Mouse (Mus musculus) forelimb bud, embryonic 11.5 days (tissue): ENCODE data around the gene Camk2d.
A peak's percentile ranks its signal among the peaks of the same experiment; 100 is the strongest.

ENCODE experiments used
- DNase-seq: peaks from one replicate; pipeline ENCODE4 v3.0.0-alpha.2; 2012; ENCODE audit warnings: low read depth, low spot score

The Camk2d gene

DNA sequence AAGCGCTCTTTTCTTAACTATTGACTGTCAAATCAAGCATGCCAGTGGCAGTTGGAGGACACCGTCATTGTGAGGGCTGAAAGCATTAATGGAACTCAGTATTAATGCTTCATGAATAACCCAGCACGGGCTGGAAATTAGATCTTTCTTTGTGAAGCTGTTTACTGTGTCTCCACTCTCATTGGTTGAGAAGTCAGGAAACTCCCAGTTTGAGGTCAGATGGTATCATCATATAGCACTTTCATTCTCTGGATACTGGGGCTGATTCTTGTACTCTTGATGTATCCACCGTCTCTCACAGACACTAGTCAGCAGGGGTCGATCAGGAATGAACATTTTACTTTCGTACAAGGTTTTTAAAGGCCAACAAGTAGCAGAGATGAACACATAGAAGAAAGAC is 54.6 kb downstream of the Camk2d start:
- DNase-seq: no peak

DNA sequence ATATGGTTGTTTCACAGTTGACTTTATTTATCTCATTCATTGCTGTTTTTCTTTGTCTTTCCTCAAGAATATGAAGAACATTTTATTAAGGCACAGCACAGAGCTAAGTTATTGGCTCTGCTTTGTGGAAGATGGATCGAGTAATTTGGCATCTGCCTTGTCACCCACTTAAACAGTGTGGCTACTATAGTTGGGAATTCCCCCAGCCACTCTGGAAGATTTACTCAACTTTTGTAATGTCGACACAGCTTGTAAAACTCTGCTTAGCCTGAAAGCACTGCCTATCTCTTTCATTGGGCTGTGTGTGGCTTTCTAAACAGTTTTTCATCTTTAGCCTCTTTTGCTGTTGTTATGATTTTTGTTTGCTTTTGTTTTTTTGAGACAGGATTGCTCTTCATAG is 56.3 kb downstream of the Camk2d start:
- DNase-seq: no peak

DNA sequence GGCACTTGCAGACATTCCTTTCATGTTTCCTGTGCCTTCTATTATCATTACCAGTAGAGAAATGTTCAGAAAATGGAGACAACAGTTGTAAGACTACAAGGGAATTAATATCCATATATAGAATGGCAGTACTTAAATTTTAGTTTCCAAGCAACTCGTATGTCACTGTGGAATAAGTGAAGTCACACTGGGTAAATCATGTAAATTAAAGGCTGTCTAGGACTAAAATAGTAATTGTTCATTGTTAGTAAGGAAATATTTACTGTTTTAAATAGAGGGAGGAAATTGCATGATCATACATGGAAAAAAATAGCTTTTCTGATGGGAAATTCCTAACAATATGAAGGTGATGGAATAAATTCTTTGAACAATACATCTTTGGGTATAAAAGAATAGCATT is 57.0 kb downstream of the Camk2d start:
- DNase-seq: no peak

DNA sequence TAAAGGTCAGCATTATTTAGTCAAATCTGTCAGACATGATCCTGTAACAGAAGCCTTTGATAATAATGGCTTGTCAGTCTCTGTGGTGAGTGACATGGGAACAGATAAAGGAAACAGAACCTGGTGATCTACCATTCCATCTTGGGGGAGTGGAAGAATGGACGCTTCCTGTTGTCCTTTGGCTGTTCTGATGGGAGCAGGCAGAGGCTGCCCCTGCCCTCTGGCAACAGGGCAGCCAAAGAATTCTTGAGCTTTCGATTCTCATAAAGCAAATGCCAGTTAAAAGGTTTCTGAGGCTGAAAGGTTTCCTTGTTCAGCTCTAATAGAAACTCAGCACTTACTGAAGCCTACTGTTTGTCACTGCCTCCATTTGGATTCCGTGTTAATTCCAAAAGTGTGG is 60.1 kb downstream of the Camk2d start:
- DNase-seq: no peak

DNA sequence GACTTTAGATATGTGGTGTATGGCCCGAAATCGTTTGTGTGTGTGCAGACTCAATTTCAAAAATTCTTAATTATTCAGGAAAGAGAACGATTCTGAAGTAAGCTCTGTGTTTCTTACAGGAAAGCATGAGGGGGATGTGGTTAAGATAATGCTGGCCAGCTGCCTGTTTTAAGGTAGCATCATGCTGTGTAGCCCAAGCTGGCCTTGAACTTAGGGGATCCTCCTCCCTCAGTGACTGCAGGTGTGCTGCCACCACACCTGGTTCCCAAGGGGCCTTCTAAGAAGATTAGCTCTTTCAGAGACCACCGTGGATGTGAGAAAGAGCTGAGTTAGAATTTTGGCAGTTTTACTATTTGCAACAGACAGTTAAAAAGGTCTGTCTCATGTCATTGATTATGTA is 61.8 kb downstream of the Camk2d start:
- no peak for DNase-seq

DNA sequence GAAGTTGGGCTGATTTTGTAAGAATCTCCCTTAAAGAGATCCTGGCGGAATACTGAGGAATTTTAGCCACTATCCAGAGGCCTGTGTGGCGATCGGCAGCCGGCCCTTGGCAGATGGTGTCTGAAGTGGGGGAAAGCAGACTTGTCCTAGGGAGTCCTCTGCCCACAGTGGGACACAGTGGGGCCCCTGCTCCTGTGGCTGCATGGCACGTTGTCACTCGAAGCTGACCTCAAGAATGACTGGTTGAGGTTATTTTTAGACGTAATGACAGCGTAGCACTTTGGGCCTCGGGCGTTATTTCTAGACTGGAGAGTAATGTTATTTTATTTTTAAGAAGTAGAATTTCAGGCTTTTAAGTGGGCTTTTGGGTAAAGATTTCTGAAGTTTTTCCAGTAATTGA is 62.7 kb downstream of the Camk2d start:
- no peak for DNase-seq

DNA sequence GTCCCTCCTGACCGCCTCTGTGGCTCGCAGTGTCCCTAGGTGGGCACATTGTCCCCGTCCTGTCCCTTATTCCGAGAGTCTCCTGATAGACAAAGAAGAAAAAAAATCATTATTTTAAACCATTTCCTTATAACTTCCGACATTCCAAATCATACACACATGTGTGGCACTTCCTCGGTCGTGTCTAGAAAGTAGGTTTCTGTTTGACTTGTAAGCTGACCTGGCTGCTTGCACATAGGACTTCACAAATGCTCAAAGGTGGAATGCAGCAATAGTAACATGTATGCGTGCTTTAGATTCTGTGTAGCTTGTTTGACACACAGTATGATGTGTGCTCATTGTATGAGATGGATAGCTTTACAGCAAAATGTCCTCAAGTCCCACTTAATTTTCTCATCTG is 63.1 kb downstream of the Camk2d start:
- DNase-seq: no peak

DNA sequence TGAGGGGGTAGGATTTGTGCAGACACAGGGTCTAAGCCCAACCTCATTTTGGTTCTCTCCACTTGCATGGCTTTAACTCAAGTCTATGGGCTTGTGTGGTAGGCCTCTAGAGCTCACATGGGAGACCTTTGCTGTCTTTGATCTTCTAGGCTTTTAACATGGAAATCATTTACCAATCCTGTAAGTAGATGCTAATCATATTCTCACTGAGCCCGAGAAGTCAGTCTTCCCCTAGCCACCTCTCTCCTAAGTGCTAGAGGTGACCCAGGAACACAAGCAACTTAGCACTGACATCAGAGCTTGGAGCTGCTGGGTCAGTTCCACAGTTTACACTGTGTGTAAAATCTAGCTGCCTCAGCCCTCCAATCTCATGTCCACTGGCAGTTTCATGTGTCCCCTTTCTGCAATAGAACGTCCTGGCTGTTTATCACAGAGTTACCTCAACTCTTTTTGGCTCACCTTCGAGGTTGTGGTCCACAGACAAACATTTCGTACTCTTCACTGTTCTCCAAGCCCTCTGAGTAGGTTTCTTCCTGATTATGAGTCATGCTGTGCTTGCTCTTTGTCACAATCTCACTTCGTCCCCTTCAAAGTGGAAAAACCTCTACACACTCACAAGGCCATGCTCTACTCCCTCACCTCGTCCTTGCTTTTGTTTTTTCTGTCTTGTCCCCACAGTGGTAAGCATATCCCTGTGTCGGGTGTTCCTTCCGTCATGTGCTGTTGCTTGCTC is 63.9 kb downstream of the Camk2d start:
- no peak for DNase-seq

DNA sequence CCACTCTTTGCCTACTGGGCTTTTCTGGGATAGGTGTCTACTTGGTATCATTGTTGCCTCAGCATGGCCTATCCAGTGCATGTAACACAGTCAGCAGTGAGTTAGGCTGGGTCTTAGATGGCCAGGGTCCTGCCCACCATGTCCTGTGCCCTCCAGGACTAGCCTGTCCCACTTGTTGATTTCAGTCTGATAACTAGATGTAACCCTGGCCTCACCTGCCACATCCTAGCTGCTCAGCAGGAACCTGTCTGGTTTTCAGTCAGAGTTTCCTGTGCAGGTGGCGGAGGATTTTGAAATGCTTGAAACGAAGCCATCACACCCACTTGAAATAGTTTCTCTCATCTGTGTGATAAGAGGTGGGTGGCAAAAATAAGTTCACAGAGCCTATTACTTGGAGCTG is 64.5 kb downstream of the Camk2d start:
- DNase-seq: no peak

DNA sequence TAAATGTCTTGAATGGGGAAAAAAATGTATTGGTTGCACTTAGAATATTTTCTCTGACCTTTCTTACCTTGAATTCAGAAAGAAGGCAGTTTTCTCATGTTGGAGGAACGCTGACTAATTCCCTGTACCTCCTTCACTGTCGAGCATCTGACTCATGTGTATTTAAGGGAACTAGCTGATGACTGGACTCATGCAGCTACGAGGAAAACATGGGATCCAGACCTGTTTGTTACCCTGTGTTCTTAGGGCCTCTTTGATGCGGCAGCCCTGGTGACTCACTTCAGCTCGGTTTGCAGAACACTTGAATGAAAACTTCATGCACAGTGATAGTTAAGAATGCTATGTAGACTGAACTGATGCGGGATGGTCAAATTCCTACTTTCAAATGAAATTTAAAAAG is 64.9 kb downstream of the Camk2d start:
- DNase-seq: no peak

DNA sequence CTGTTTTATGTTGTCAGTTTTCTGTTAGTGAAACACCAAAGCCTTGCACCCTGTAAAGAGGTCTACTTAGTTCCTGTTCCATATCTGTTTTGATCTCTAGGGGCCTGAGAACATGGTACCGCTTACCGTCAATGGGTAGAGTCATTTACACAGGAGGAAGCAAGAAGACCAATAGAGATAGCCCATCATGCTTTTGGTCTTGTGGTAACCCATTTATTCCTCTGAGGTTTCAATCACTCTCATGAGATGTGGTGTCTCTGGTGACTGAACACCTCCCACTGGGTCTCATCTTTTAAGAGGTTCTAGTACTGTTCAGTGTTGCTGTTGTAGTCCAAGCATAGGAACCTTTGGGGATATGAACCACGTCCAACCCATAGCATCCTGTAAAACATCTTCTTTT is 65.8 kb downstream of the Camk2d start:
- no peak for DNase-seq

DNA sequence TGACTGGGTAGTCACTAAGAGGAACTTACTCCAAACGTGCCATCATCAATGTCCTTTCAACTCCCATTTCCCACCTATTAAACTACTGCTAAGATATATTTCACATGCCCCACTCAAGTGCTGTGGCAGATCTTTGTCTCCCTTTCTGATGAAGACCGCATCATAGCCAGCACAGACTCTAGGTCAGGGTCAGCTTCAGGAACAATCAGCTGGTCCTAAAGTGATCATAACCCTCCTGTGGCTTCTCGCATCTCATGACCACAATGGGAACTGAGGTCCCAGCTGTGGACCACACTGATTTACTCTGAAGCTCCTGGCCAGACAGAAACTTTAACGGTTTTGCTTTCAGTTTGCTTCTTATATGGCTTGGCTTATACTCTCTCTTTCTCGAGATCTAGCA is 67.3 kb downstream of the Camk2d start:
- no peak for DNase-seq

DNA sequence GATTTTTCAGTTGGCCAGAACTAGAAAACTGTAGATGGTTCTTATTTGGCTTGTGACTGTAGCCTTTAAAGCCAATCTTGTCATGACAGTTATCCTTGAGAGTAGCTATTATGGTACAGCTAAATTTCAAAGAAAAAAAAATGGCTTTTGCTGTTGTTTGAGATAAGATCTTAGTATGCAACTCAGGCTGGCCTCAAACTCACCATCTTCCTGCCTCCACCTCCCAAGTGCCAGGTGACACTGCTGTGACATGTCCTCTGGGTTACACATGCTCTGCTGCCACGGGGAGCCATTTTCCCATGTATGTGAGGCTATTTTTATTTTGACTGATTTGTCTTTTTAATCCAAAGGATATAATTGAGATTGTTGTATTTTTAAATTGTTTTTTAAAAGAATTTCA is 69.8 kb downstream of the Camk2d start:
- no peak for DNase-seq

DNA sequence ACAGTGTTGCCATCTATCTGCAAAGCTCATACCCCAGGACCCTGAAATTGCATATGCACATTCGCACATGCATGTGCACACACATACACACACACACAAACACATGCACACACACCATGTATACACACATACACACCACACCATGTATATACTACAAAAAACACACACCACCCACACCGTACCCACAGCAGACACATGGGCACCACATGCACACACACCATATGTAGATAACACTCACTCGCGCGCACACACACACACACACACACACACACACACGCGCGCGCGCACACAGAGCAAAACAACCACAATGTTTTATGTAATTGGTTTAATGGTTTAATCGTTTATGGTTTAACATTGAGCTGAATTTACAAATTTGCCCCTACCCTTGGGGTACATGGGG is 70.9 kb downstream of the Camk2d start:
- DNase-seq: no peak

DNA sequence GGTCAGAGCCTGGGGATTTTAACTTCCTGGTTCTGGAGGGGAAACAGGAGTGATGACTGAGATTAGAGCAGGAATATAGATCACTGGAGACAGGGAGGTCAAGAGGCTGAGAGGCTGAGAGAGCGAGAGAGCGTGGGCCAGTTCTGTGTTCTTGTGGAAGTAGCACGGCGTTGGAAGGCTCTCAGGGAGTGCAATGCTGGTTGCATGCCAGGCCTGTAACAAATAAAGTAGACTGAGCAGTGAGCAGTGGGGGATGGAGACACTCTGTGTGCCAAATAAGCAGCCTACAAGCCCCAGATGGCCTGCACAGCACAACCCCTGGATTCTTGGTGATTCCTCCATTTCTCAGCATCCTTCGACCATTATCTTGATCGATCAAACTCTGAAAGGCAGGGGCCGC is 71.3 kb downstream of the Camk2d start:
- DNase-seq: peak; percentile 27

DNA sequence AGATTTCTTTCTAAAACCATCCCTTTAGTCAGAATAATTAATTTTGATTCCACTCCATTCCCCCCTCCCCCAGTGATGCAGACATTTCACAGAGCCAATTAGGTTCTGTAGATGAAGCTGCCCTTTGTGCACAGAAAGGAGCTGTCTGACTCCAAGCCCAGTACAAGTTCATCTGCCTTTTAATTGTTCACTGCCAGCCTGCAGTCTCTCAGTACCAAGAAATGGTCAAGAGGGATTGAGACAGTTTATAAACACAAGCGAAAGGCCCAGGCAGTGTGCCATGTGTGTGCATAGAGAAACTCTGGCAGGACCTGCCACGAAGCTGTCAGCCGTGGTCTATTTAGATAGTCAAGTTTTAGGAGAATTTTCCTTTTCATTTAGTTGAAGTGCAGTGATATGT is 72.0 kb downstream of the Camk2d start:
- DNase-seq: no peak

DNA sequence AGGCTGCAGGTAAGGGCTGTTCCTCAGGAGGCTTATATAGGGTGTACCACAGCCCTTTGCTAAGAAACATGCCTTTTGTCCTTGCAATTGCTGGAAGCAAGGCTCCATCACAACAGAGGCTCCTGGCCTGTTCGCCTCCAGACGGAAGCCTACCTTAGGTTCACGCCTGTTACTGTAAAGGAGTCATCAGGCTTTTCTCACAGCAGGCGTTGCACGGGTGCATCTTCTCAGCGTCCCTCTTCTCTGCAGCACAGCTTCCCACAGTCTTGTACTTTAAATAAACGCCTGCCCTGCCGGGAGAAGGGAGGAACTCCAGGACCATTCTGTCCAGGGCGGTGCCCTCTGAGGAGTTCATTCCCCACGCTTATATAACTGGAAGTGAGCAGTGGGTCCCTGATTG is 72.6 kb downstream of the Camk2d start:
- no peak for DNase-seq

DNA sequence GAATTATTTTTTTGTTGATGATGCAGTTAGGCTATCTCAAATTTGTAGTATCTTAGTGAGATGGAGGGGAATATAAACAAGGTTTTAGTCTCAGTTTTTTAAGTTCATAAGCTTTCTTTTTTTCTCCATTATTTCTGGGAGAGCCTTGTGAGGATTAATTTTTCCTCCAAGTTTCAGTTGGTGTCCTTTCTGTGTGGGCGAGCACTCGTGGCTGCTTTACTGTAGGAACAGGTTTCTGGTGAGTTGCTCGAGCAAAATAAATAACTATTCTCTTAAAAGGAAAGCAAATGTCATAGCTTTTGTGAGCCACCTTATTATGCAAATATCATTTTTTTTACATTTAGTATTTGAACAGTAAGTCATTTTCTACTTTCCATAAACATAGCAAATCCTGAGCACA is 74.3 kb downstream of the Camk2d start:
- DNase-seq: no peak

DNA sequence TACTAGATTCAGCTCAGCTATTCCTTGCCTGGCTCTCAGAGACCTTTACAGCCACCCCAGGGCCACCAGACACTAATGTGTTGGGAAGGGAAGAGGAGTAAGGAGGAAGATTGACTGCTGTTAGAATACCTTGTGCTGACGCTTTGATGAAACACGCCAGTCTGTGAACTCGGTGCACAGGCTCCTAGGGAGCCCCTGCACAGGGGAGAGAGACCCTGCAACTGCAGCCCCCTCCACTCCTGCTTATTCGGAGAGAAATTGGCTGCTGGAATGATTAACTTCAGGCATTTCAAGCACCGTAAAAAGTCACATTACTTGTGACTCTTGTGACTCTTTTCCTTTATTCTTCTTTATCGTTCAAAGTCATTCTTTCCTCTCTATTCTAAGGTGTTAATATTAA is 75.2 kb downstream of the Camk2d start:
- no peak for DNase-seq

DNA sequence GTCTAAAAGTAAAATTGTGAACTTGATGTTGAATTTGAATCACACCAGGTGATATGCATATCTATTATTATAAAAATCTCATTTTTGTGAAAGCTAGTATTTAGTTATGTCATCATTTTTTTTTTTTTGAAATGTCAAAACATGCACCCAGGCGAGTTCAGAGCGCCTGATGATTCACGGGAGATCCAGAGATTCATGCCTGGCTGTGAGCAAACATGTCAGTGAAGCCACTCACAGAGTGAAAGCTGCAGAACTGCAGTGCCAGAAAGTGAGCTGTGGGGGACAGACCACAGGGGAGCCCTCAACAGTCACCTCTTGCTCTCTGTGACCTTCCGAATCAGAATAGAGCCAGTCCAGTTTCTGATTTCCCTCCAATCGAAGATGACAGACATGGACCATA is 84.9 kb downstream of the Camk2d start:
- no peak for DNase-seq

DNA sequence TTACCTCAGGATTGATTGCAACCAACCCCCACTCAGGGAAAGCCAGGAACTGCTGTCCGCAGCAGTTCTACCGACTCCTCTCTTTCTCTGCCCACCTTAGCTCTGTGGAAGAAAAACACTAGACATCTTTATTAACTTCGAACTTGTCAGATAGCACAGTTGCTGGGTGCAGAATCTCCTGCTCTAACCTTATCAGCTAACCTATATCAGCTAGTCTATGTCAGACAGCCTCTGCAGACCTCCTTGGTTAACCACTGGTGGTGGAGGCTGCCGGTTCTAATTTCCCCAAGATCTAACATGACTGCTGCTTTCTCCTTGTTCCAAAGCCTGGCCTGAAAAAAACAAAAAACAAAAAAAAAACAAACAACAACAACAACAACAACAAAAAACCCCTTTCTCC is 85.9 kb downstream of the Camk2d start:
- DNase-seq: no peak

DNA sequence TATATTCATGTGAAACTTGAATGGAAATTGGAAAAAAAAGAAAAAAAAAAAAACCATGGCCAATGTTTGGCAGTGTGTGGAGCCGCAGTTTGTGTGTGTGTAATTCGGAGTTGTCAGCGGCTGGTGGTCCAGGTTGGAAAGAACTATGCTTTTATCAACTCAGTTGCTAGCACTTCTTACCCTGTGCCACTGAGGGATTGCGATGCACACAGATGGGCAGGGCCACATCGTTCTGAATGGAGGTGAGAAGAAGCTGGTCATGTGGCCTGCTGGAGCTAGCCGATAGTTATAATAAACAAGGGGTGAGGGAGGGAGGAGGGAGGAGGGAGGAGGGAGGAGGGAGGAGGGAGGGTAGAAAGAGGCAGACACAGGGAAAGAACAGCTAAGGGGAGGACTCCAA is 89.3 kb downstream of the Camk2d start:
- no peak for DNase-seq

DNA sequence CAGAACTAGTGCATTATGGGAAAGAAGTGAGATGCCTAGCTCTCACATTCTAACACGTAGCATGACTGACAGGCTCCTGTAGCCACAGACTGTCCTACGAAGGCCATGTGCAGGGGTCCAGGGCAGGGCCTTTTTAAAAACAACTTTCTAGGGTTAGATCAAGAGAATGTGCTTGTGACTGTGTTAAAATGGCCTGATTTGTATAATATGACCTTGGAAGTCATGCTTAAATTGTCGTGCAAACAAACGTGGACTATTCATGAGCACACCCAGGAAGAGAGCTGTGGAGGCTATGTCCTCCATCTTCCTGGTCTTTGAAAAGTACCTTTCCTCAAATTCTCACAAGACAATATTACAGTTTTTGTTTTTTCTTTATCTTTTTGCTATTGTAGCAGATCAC is 91.0 kb downstream of the Camk2d start:
- no peak for DNase-seq

DNA sequence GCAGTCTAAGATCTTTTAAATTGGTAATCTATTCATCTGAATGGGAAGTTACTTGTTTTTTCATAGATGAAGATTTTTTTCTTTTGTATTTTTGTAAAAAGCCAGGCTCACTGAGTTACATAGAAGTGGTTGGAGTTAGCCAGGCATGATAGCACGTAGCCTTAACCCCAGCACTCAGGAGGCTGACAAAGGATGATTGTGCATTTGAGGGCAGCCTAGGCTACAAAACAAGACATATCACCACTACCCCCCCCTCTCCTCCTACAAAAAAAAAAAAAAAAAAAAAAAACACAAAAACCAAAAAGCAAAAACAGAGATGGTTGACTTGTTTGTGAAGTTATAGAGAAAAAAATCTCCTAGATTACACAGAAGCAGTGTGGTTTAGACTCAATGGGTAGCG is 92.4 kb downstream of the Camk2d start:
- no peak for DNase-seq
